Mouse (Mus musculus) embryonic facial prominence, embryonic 13.5 days (tissue): ENCODE data around the gene Rgs6. TPM values are rescaled to one million over a fixed set of nuclear protein-coding genes. Genes with fewer than 3 reads are reported as not detected.

Source experiments
- ATAC-seq: fragments of 200-750 bp; cut with Nextera tagmentation; 2 replicates; pipeline ENCODE4 v1.8.0; 2017; ENCODE audit warnings: low read depth; ENCODE audit not compliant: insufficient number of reproducible peaks, insufficient read depth, low FRiP score, low TSS enrichment
- H3K27ac ChIP-seq: fragments of 300-500 bp; sonication (generic); 2 replicates; pipeline ENCODE4 v1.5.1; 2015; ENCODE audit warnings: moderate library complexity, mild to moderate bottlenecking, inconsistent platforms
- H3K27me3 ChIP-seq: fragments of 300-500 bp; sonication (generic); 2 replicates; pipeline ENCODE4 v1.6.1; 2015; ENCODE audit warnings: mild to moderate bottlenecking, inconsistent platforms
- H3K36me3 ChIP-seq: fragments of 300-500 bp; sonication (generic); 2 replicates; pipeline ENCODE4 v1.6.1; 2015; ENCODE audit warnings: mild to moderate bottlenecking, inconsistent platforms
- H3K4me1 ChIP-seq: fragments of 300-500 bp; sonication (generic); 2 replicates; pipeline ENCODE4 v1.6.1; 2015; ENCODE audit warnings: inconsistent platforms
- H3K4me2 ChIP-seq: fragments of 300-500 bp; sonication (generic); 2 replicates; pipeline ENCODE4 v1.6.1; 2015; ENCODE audit warnings: moderate library complexity, mild to moderate bottlenecking, inconsistent platforms
- H3K4me3 ChIP-seq: fragments of 300-500 bp; sonication (generic); 2 replicates; pipeline ENCODE4 v1.5.1; 2015; ENCODE audit warnings: mild to moderate bottlenecking, inconsistent platforms
- H3K9ac ChIP-seq: fragments of 300-500 bp; sonication (generic); 2 replicates; pipeline ENCODE4 v1.6.1; 2015; ENCODE audit warnings: mild to moderate bottlenecking, inconsistent platforms
- H3K9me3 ChIP-seq: fragments of 300-500 bp; sonication (generic); 2 replicates; pipeline ENCODE4 v1.6.1; 2016; ENCODE audit warnings: inconsistent platforms
- WGBS: fragments of 180-500 bp; shearing (Covaris S2); methylation state at CpG from one replicate; pipeline ENCODE4 v1.1.7; 2015; ENCODE audit warnings: mixed read lengths; 5-methylcytosine and 5-hydroxymethylcytosine counted together
- polyA plus RNA-seq: library from polyadenylated mRNA; unstranded; fragments of >200 nt; fragmentation: Nextera tagmentation; extraction: Ambion mirVana; gene quantifications from 2 replicates; pipeline ENCODE4 v1.2.1, GENCODE M21; 2015

Rgs6 gene
- polyA plus RNA-seq, 1 experiment from 2014 or later, result 11.9 TPM

DNA sequence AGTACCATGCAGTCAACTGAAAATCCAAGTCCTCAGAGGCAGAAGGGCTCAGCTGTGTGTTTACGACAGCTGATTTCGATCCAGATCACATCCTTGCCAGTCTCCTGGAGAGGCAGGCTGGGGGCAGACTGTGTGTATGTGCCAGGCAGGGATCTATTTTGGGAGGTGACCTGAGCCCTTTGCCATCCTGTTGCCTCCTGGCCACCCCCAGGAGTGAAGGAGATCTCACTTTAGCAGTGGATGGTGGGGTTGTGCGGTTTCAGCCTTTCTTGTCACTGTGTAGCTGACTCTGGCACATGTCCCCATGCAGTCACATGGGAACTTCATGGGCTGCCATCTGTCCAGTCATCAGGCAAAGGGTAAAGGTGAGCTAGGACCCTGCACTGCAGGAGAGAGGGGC lies 557.0 kb downstream of the Rgs6 start:
- Histone ChIP-seq H3K36me3 (no peaks in the 10 kb centered on the region), H3K27ac (no peak overlapping the region), H3K4me2 (no peak overlapping the region), H3K27me3 (no peaks in the 10 kb centered on the region), H3K9ac (no peak overlapping the region), H3K4me3 (no peak overlapping the region), H3K4me1 (peaks cover 5% of the 10 kb centered on the region), H3K9me3 (no peaks in the 10 kb centered on the region)
- 82% methylated on average over 3 of the region's 3 CpGs for WGBS
- ATAC-seq, result no peak

DNA sequence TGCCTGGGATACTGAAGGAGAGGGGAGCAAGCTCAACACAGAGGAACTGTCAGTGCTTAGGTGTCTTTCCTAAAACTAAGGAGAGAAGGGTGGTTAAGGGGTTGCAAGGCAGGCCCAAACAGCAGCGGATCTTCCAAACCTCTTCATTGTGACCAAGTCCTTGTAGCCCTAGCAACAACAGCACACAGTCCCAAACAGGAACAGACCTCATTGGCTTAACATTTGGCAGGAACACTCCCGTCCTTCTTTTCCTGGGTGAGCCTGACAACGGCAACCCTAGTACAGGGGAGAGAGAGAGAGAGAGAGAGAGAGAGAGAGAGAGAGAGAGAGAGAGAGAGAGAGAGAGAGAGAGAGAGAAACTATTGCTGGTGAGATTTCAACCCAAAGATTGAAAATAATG lies 557.8 kb downstream of the Rgs6 start:
- Histone ChIP-seq H3K4me1 (peaks cover 5% of the 10 kb centered on the region), H3K27ac (no peak overlapping the region), H3K4me3 (no peak overlapping the region), H3K9me3 (no peaks in the 10 kb centered on the region), H3K4me2 (no peak overlapping the region), H3K27me3 (no peaks in the 10 kb centered on the region), H3K36me3 (no peaks in the 10 kb centered on the region), H3K9ac (no peak overlapping the region)
- ATAC-seq, result no peak
- WGBS, result 66% methylated on average over 3 of the region's 3 CpGs

DNA sequence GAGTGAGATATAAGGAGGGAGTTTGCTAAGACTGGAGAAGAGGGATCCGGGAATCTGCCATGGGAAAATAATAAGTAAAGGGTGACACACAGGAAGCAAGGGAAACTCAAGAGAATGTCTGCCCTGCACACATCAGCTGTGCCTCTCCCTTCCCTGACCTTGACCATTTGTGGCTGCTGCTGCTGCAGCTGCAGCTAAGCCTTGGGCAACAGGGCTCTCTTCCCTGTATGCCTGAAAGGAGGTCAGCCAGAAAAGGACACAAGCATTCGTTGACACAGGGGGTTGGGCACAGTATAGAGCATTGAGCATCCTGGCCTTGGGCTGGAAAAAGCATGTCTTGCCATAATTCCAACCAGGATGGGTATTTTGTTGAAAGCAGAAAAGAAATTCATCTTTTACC lies 558.8 kb downstream of the Rgs6 start:
- peaks cover 5% of the 10 kb centered on the region for H3K4me1 ChIP-seq
- no peaks in the 10 kb centered on the region for H3K9me3 ChIP-seq
- ATAC-seq, result no peak
- no peak overlapping the region for H3K9ac ChIP-seq
- no peaks in the 10 kb centered on the region for H3K36me3 ChIP-seq
- H3K27me3 ChIP-seq, result no peaks in the 10 kb centered on the region
- H3K4me3 ChIP-seq, result no peak overlapping the region
- no peak overlapping the region for H3K27ac ChIP-seq
- H3K4me2 ChIP-seq, result no peak overlapping the region
- 34% methylated on average over 2 of the region's 2 CpGs for WGBS

DNA sequence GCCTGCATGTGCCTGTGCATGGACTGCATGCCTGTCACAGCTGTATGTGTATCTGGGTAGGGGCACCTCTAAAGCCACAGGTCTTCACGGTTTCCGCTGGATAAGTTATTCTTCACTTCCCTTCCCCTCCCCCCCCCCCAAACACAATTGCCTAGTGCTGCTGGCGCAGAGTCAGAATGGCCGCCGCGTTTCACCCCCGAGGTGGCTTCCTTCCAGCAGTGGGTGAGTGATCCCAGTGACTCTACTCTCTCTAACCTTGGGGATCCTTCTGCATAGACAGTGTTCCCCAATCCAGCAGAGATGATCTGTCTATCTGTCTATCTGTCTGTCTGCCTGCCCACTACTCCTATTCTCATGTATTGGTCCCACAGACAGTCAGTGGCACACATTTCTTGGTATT lies 561.9 kb downstream of the Rgs6 start:
- no peak overlapping the region for H3K4me2 ChIP-seq
- H3K36me3 ChIP-seq, result no peaks in the 10 kb centered on the region
- ATAC-seq, result no peak
- no peak overlapping the region for H3K4me3 ChIP-seq
- no peak overlapping the region for H3K9ac ChIP-seq
- H3K4me1 ChIP-seq, result peaks cover 10% of the 10 kb centered on the region
- 91% methylated on average over 7 of the region's 7 CpGs for WGBS
- no peaks in the 10 kb centered on the region for H3K9me3 ChIP-seq
- no peak overlapping the region for H3K27ac ChIP-seq
- H3K27me3 ChIP-seq, result no peaks in the 10 kb centered on the region

DNA sequence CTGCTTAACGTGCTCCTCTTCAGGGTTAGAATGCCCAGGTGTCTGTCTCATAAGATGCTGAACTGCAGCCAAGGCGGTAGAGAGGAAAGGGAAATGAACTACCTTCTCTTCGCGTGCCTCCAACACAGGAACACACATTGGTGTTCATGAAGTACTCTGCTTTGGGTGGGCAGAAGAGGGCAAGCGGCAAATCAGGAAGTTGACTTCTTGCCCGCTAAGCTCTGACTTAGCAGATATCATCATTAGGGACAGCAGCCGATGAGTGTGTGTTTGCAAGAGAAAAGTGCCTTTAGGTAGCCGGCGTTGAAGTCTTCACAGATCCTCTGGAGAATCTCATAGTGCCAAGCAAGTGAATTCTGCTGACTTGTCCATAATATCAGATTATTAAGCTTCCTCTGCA lies 562.7 kb downstream of the Rgs6 start:
- Histone ChIP-seq H3K4me3 (no peak overlapping the region), H3K36me3 (no peaks in the 10 kb centered on the region), H3K27ac (no peak overlapping the region), H3K4me2 (no peak overlapping the region), H3K4me1 (peaks cover 10% of the 10 kb centered on the region), H3K9ac (no peak overlapping the region), H3K9me3 (no peaks in the 10 kb centered on the region), H3K27me3 (no peaks in the 10 kb centered on the region)
- WGBS, result 94% methylated on average over 9 of the region's 9 CpGs
- ATAC-seq, result no peak

DNA sequence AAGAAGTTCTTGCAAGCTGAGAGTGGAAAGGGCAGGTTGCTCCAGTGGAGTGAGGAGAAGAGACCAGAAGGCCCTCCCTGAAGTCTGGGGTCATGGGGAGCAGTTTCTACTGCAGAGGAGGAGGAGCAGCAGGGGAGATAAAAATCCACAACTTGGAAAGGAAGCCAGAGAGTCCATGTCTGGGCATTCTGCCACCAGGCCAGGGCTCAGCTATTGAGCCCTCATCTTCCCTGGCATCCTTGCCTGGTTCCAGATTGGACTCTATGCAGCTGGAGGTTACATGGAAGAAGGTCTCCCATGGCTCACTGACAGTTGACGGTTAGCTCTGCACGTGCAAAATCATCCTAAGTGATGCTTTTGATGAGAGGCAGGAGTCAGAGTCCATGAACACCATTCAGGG lies 563.4 kb downstream of the Rgs6 start:
- ATAC-seq, result no peak
- H3K9ac ChIP-seq, result no peak overlapping the region
- no peak overlapping the region for H3K4me3 ChIP-seq
- H3K4me2 ChIP-seq, result no peak overlapping the region
- H3K27ac ChIP-seq, result no peak overlapping the region
- H3K36me3 ChIP-seq, result no peaks in the 10 kb centered on the region
- no peaks in the 10 kb centered on the region for H3K9me3 ChIP-seq
- WGBS, result 78% methylated on average over 2 of the region's 2 CpGs
- H3K4me1 ChIP-seq, result peaks cover 10% of the 10 kb centered on the region
- H3K27me3 ChIP-seq, result no peaks in the 10 kb centered on the region

DNA sequence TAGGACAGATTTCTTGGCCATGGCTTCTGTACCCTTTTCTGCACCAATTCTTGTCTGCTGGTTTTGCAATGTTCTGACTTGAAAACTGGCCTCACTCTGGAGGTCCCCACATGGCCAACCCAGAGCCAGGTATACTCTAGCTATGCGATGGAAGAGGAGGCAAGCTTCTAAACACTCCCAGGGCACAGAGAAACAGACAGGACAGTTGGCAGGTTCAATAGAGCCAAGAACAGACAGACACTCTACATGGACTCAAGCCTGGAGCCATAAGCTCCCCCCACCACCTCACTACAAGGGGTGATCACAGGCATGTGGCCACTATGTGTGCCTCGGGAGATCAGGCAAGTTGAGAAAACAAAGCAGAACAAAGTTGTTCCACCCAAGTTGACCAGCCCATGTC lies 572.1 kb downstream of the Rgs6 start:
- no peak overlapping the region for H3K9ac ChIP-seq
- H3K4me2 ChIP-seq, result no peak overlapping the region
- ATAC-seq, result no peak
- H3K4me1 ChIP-seq, result no peaks in the 10 kb centered on the region
- H3K4me3 ChIP-seq, result no peak overlapping the region
- H3K9me3 ChIP-seq, result no peaks in the 10 kb centered on the region
- no peaks in the 10 kb centered on the region for H3K36me3 ChIP-seq
- H3K27me3 ChIP-seq, result no peaks in the 10 kb centered on the region
- 74% methylated on average over 2 of the region's 2 CpGs for WGBS
- H3K27ac ChIP-seq, result no peak overlapping the region

DNA sequence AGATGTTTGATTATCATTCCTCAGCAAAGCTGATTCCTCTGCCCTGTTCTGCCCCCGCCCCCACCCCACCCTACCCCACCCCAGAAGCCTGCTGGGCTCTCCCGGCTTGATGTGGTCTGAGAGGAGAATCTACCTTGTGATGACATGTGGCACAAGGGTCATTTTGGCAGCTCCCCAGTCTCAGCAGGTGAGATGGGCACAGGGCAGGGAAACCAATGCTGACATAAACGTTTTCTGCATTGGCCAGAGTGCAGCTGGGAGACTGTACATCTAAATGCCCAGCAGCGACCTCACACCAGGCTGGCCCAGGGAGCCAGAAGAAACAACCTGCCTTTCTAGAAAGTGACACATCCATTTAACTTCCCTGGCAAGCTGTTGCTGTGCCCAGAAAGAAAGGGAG lies 572.6 kb downstream of the Rgs6 start:
- ATAC-seq, result no peak
- 75% methylated on average over 4 of the region's 4 CpGs for WGBS
- Histone ChIP-seq H3K4me1 (no peaks in the 10 kb centered on the region), H3K27me3 (no peaks in the 10 kb centered on the region), H3K4me2 (no peak overlapping the region), H3K27ac (no peak overlapping the region), H3K9ac (no peak overlapping the region), H3K4me3 (no peak overlapping the region), H3K9me3 (no peaks in the 10 kb centered on the region), H3K36me3 (no peaks in the 10 kb centered on the region)

DNA sequence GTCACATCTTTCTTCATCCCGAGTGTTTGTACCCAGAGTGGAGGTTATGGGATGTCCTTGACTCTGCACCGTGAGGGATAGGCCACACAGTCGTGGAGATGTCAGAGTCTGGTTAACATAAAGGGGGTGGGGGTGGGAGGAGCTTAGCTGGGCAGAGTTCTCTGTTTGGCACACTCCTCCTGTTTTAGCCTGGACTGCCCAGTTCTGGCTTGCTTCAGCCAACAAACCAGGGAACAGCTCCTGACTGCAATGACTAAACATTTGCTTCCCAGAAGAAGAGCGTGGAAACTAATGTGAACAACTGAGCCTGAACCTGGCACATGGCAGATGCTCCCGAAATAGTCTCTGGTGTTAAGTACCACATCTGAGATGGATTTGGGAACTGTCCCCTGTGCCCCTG lies 575.6 kb downstream of the Rgs6 start:
- Histone ChIP-seq H3K4me1 (no peaks in the 10 kb centered on the region), H3K9ac (no peak overlapping the region), H3K27ac (no peak overlapping the region), H3K27me3 (no peaks in the 10 kb centered on the region), H3K9me3 (no peaks in the 10 kb centered on the region), H3K36me3 (no peaks in the 10 kb centered on the region), H3K4me3 (no peak overlapping the region), H3K4me2 (no peak overlapping the region)
- no peak for ATAC-seq
- 67% methylated on average over 5 of the region's 5 CpGs for WGBS

DNA sequence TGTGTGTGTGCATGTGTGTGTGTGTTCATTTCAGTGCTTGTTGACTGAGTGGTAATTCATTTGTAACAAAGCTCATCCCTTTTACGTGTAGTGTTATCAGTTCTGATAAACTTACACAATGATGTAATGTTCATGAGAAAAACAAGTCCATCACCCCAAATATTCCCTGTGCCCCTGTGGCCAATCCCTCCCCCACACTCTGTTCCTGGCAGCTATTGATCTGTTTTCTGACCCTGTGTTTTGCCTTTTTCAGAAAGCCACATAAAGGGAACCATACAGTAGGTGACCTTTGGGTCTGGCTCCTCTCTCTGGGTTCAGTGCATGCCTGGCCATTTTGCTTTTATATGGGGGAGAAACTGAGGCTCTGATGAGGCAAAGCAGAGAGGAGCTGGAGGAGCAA lies 577.0 kb downstream of the Rgs6 start:
- Histone ChIP-seq H3K27me3 (no peaks in the 10 kb centered on the region), H3K27ac (no peak overlapping the region), H3K9ac (no peak overlapping the region), H3K4me2 (no peak overlapping the region), H3K4me3 (no peak overlapping the region), H3K36me3 (no peaks in the 10 kb centered on the region), H3K9me3 (no peaks in the 10 kb centered on the region), H3K4me1 (no peaks in the 10 kb centered on the region)
- ATAC-seq, result no peak
- 84% methylated on average over 1 of the region's 1 CpGs for WGBS

DNA sequence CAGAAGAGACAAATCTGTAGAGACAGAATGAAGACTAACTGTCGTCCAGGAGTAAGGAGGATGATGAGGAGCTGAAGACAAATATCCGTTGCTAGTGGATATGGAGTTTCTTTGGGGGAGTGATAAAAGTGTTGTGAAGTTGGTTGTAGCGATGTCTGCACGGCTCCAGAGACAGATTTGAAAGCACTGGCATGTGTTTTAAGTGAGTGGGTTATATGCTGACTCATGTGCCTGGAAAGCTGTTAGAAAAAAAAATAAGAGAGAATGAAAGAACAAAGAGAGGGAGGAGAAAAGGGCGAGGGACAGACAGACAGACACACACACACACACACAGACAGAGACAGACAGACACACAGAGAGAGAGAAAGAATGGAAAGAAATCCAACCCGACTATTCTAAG lies 580.2 kb downstream of the Rgs6 start:
- Histone ChIP-seq H3K9ac (no peak overlapping the region), H3K27me3 (no peaks in the 10 kb centered on the region), H3K27ac (no peak overlapping the region), H3K4me2 (no peak overlapping the region), H3K9me3 (no peaks in the 10 kb centered on the region), H3K4me3 (no peak overlapping the region), H3K36me3 (no peaks in the 10 kb centered on the region), H3K4me1 (no peaks in the 10 kb centered on the region)
- no peak for ATAC-seq
- WGBS, result 83% methylated on average over 6 of the region's 6 CpGs

DNA sequence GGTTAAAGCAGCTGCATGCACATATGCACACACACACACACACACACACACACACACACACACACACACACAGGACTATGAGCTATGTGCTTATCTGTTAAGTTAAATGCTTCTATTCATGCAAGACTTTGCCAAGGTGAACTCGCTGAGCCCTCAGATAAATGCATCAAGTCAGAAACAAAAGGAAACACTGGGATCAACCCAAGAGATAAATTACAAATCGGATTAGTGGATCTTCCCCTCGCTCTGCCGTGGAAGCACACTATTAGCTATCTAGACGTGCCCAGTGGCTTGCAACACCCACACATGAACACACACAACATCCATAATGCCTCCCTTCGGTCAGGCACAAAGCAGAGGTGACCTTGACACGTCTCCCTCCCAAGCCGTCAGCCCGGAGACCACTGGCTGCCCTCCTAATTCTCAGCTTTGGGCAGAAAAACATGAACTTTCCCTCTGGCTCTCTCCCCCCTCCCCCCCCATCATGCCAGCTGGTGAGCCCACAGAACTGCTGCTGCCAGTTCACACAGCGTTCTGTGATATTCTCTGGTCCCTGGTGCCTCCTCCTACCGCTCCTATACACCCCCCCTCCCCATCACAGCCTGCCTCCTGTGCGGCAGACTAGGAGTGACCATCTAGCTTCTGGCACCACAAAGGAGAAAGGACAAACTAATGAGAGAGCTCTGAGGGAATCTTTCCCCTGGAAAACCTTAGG lies 581.6 kb downstream of the Rgs6 start:
- no peak overlapping the region for H3K4me2 ChIP-seq

More for the DNA sequence above, 581.6 kb downstream of the Rgs6 start:
- Histone ChIP-seq H3K4me3 (no peak overlapping the region), H3K36me3 (no peaks in the 10 kb centered on the region), H3K9ac (no peak overlapping the region), H3K27me3 (no peaks in the 10 kb centered on the region), H3K4me1 (no peaks in the 10 kb centered on the region), H3K9me3 (no peaks in the 10 kb centered on the region), H3K27ac (no peak overlapping the region)
- ATAC-seq, result no peak
- WGBS, result 66% methylated on average over 12 of the region's 12 CpGs
